Mouse (Mus musculus): ENCODE measurements around the gene Dhrs4. TPM values are rescaled to one million over a fixed set of nuclear protein-coding genes. Genes with fewer than 3 reads are reported as not detected.

Gene Dhrs4
- polyA plus RNA-seq, 1 experiment from 2014 or later: 34.8 TPM

GRCm38 (mm10) chr14:55477421-55477820 lies 1.1 kb upstream of the Dhrs4 start:
- Histone ChIP-seq H3K4me2 (no peak overlapping the region), H3K9ac (ENCODE audit: low read length) (no peak overlapping the region), H3K4me1 (ENCODE audit: control insufficient read depth, insufficient read depth, low read length) (peaks cover 2% of the 10 kb centered on the region; the same call in 1 of the 2 replicates), H3K27me3 (ENCODE audit: control insufficient read depth, insufficient read depth, low read length) (no peaks in the 10 kb centered on the region), H3K36me3 (ENCODE audit: control insufficient read depth, insufficient read depth, low read length) (no peaks in the 10 kb centered on the region), H3K9me3 (ENCODE audit: control insufficient read depth, low read length) (no peaks in the 10 kb centered on the region), H3K4me3 (ENCODE audit: low read depth, low read length) (no peak overlapping the region), H3K27ac (ENCODE audit: low read depth, low read length) (no peak overlapping the region)
- ATAC-seq (ENCODE audit: low FRiP score): no peak
- 100% methylated on average over 1 of the region's 1 CpGs for WGBS
- DNase-seq (ENCODE audit: low spot score, missing footprints): no peak

DNA sequence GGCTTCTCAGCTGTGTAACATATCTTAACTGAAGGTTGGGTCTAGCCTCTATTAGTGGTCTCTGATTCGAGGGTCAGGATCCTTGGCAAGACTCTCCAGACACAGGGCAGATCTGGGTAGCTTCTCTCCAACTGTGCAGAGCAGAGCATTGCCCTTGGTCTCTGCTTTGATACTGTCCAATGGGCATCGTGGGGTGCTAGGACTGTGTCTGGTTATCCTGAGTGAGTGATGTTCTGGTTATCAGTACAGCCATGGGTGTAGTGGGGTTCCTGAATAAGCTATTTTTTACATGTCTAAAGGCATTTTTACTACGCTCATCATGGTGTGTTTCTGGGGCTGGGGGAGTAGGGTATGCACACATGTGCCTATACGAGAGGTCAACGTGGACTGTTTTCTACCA lies 729 bp upstream of the Dhrs4 start:
- no peak for ATAC-seq (ENCODE audit: low FRiP score)
- H3K4me3 ChIP-seq (ENCODE audit: low read depth, low read length): no peak overlapping the region
- peak; percentile 84 for DNase-seq (ENCODE audit: low spot score, missing footprints)
- no peaks in the 10 kb centered on the region for H3K9me3 ChIP-seq (ENCODE audit: control insufficient read depth, low read length)
- WGBS: 91% methylated on average over 5 of the region's 5 CpGs
- no peaks in the 10 kb centered on the region for H3K36me3 ChIP-seq (ENCODE audit: control insufficient read depth, insufficient read depth, low read length)
- no peak overlapping the region for H3K27ac ChIP-seq (ENCODE audit: low read depth, low read length)
- no peak overlapping the region for H3K4me2 ChIP-seq
- no peak overlapping the region for H3K9ac ChIP-seq (ENCODE audit: low read length)
- H3K4me1 ChIP-seq (ENCODE audit: control insufficient read depth, insufficient read depth, low read length): peaks cover 2% of the 10 kb centered on the region; the same call in 1 of the 2 replicates
- H3K27me3 ChIP-seq (ENCODE audit: control insufficient read depth, insufficient read depth, low read length): no peaks in the 10 kb centered on the region

- H3K9ac ChIP-seq (ENCODE audit: low read length): no peak overlapping the region
- 92% methylated on average over 10 of the region's 10 CpGs for WGBS
- no peaks in the 10 kb centered on the region for H3K27me3 ChIP-seq (ENCODE audit: control insufficient read depth, insufficient read depth, low read length)
- no peak for ATAC-seq (ENCODE audit: low FRiP score)
- peak overlapping the region; percentile 63; the same call in 1 of the 2 replicates for H3K4me2 ChIP-seq
- DNase-seq (ENCODE audit: low spot score, missing footprints): peak; percentile 77
- no peaks in the 10 kb centered on the region for H3K36me3 ChIP-seq (ENCODE audit: control insufficient read depth, insufficient read depth, low read length)
- no peak overlapping the region for H3K27ac ChIP-seq (ENCODE audit: low read depth, low read length)
- no peak overlapping the region for H3K4me3 ChIP-seq (ENCODE audit: low read depth, low read length)
- H3K9me3 ChIP-seq (ENCODE audit: control insufficient read depth, low read length): no peaks in the 10 kb centered on the region
- H3K4me1 ChIP-seq (ENCODE audit: control insufficient read depth, insufficient read depth, low read length): peaks cover 2% of the 10 kb centered on the region; the same call in 1 of the 2 replicates
Measured at GRCm38 (mm10) chr14:55479629-55480028, 1.1 kb downstream of the Dhrs4 start.

- Histone ChIP-seq H3K36me3 (ENCODE audit: control insufficient read depth, insufficient read depth, low read length) (no peaks in the 10 kb centered on the region), H3K9me3 (ENCODE audit: control insufficient read depth, low read length) (no peaks in the 10 kb centered on the region), H3K9ac (ENCODE audit: low read length) (no peak overlapping the region), H3K4me3 (ENCODE audit: low read depth, low read length) (no peak overlapping the region), H3K4me1 (ENCODE audit: control insufficient read depth, insufficient read depth, low read length) (no peaks in the 10 kb centered on the region), H3K27ac (ENCODE audit: low read depth, low read length) (no peak overlapping the region), H3K27me3 (ENCODE audit: control insufficient read depth, insufficient read depth, low read length) (no peaks in the 10 kb centered on the region), H3K4me2 (no peak overlapping the region)
- WGBS: 73% methylated on average over 5 of the region's 5 CpGs
- DNase-seq (ENCODE audit: low spot score, missing footprints) (peak; percentile 12), ATAC-seq (ENCODE audit: low FRiP score) (no peak)
Measured at GRCm38 (mm10) chr14:55484430-55485085, 6.0 kb downstream of the Dhrs4 start.

GRCm38 (mm10) chr14:55486836-55487235 lies 8.3 kb downstream of the Dhrs4 start:
- peak; percentile 21 for DNase-seq (ENCODE audit: low spot score, missing footprints)
- H3K4me2 ChIP-seq: no peak overlapping the region
- H3K27me3 ChIP-seq (ENCODE audit: control insufficient read depth, insufficient read depth, low read length): no peaks in the 10 kb centered on the region; the same call in 1 of the 2 replicates
- H3K36me3 ChIP-seq (ENCODE audit: control insufficient read depth, insufficient read depth, low read length): no peaks in the 10 kb centered on the region
- H3K27ac ChIP-seq (ENCODE audit: low read depth, low read length): no peak overlapping the region
- WGBS: 85% methylated on average over 8 of the region's 8 CpGs
- H3K9me3 ChIP-seq (ENCODE audit: control insufficient read depth, low read length): no peaks in the 10 kb centered on the region
- no peak overlapping the region for H3K9ac ChIP-seq (ENCODE audit: low read length)
- H3K4me1 ChIP-seq (ENCODE audit: control insufficient read depth, insufficient read depth, low read length): 0 out of 2 replicates have a peak, but pooled peaks cover 3% of the 10 kb centered on the region
- no peak for ATAC-seq (ENCODE audit: low FRiP score)
- no peak overlapping the region for H3K4me3 ChIP-seq (ENCODE audit: low read depth, low read length)

GRCm38 (mm10) chr14:55490361-55491201 lies 12.0 kb downstream of the Dhrs4 start, which contains the start of gene Carmil3:
TSS of gene Carmil3 (plus strand) at chr14:55490651.
- WGBS: under 1% methylated on average over 58 of the region's 68 CpGs
- Histone ChIP-seq H3K27ac (ENCODE audit: low read depth, low read length) (peak within 1 kb of the TSS; percentile 64), H3K4me2 (peak within 1 kb of the TSS; percentile 63), H3K4me1 (ENCODE audit: control insufficient read depth, insufficient read depth, low read length) (0 out of 2 replicates have a peak, but pooled peaks cover 4% of the 10 kb centered on the region), H3K9ac (ENCODE audit: low read length) (peak within 1 kb of the TSS; percentile 74), H3K27me3 (ENCODE audit: control insufficient read depth, insufficient read depth, low read length) (no peaks in the 10 kb centered on the region; the same call in 1 of the 2 replicates), H3K4me3 (ENCODE audit: low read depth, low read length) (peak within 1 kb of the TSS; percentile 65), H3K36me3 (ENCODE audit: control insufficient read depth, insufficient read depth, low read length) (no peaks in the 10 kb centered on the region), H3K9me3 (ENCODE audit: control insufficient read depth, low read length) (no peaks in the 10 kb centered on the region)
- peak; percentile 97 for DNase-seq (ENCODE audit: low spot score, missing footprints)
- peak; percentile 89 for ATAC-seq (ENCODE audit: low FRiP score)

DNA sequence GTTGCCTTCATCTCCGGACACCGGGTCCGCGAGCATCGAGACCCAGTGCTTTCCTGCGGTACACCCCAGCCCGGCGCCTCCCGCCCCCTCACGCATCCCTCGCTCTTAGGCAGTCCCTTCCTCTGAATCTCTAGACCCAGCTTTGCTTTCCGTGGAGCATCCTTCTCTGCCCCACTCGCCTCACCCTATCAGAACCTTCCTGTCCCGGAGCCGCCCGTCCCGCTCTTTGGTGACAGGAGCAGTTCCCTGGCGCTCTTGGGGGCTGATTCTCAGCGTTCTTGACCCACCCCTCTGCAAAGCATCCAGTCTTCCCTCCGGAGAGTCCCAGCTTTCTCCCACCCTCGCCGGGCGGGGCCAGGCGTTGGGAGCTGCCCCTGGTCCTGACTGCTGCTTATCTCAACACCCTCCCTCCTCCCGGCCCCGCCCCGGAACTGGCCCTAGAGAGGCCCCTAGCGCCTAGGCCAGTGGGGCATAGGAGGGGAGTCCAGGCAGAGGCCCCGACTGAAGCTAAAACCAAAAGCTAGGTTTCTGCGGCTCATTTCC lies 12.8 kb downstream of the Dhrs4 start:
- Histone ChIP-seq H3K27ac (ENCODE audit: low read depth, low read length) (peak overlapping the region; percentile 64; the same call in 1 of the 2 replicates), H3K36me3 (ENCODE audit: control insufficient read depth, insufficient read depth, low read length) (no peaks in the 10 kb centered on the region), H3K9me3 (ENCODE audit: control insufficient read depth, low read length) (no peaks in the 10 kb centered on the region), H3K9ac (ENCODE audit: low read length) (peak overlapping the region; percentile 74), H3K4me3 (ENCODE audit: low read depth, low read length) (peak overlapping the region; percentile 65), H3K27me3 (ENCODE audit: control insufficient read depth, insufficient read depth, low read length) (no peaks in the 10 kb centered on the region; the same call in 1 of the 2 replicates), H3K4me1 (ENCODE audit: control insufficient read depth, insufficient read depth, low read length) (0 out of 2 replicates have a peak, but pooled peaks cover 4% of the 10 kb centered on the region), H3K4me2 (peak overlapping the region; percentile 63)
- peak; percentile 85 for ATAC-seq (ENCODE audit: low FRiP score)
- WGBS: under 1% methylated on average over 30 of the region's 30 CpGs
- DNase-seq (ENCODE audit: low spot score, missing footprints): peak; percentile 97

GRCm38 (mm10) chr14:55492103-55492502 lies 13.5 kb downstream of the Dhrs4 start:
- no peak overlapping the region for H3K9ac ChIP-seq (ENCODE audit: low read length)
- no peaks in the 10 kb centered on the region; the same call in 1 of the 2 replicates for H3K27me3 ChIP-seq (ENCODE audit: control insufficient read depth, insufficient read depth, low read length)
- H3K27ac ChIP-seq (ENCODE audit: low read depth, low read length): no peak overlapping the region
- H3K4me2 ChIP-seq: peak overlapping the region; percentile 63; the same call in 1 of the 2 replicates
- ATAC-seq (ENCODE audit: low FRiP score) (no peak), DNase-seq (ENCODE audit: low spot score, missing footprints) (peak; percentile 82)
- no peak overlapping the region for H3K4me3 ChIP-seq (ENCODE audit: low read depth, low read length)
- 0 out of 2 replicates have a peak, but pooled peaks cover 4% of the 10 kb centered on the region for H3K4me1 ChIP-seq (ENCODE audit: control insufficient read depth, insufficient read depth, low read length)
- WGBS: 47% methylated on average over 3 of the region's 3 CpGs
- no peaks in the 10 kb centered on the region for H3K36me3 ChIP-seq (ENCODE audit: control insufficient read depth, insufficient read depth, low read length)
- no peaks in the 10 kb centered on the region for H3K9me3 ChIP-seq (ENCODE audit: control insufficient read depth, low read length)

All from midbrain, embryonic 11.5 days (tissue).